Mouse (Mus musculus) kidney, adult 2 months (tissue): Measurements from ENCODE around the gene Capg. TPM values are rescaled to one million over a fixed set of nuclear protein-coding genes. Genes with fewer than 3 reads are reported as not detected.

Experiments used
- DNase-seq: peaks from one replicate; pipeline ENCODE4 v3.0.0; 2021
- H3K27ac ChIP-seq: fragments of 200-500 bp; 2 replicates; pipeline ENCODE4 v1.5.1; 2012; ENCODE audit warnings: low read depth, low read length, control low read depth, inconsistent platforms; ENCODE audit not compliant: insufficient read depth
- H3K27me3 ChIP-seq: fragments of 200-500 bp; replicated peaks from 2 replicates; pipeline ENCODE4 v1.6.1; 2012; ENCODE audit warnings: mild to moderate bottlenecking, moderate library complexity, low read length, inconsistent platforms; ENCODE audit not compliant: control insufficient read depth, insufficient read depth
- H3K36me3 ChIP-seq: fragments of 200-500 bp; 2 replicates; pipeline ENCODE4 v1.6.1; 2012; ENCODE audit warnings: mild to moderate bottlenecking, moderate library complexity, low read length, inconsistent platforms; ENCODE audit not compliant: control insufficient read depth, insufficient read depth
- H3K4me1 ChIP-seq: fragments of 200-500 bp; 2 replicates; pipeline ENCODE4 v1.6.1; 2011; ENCODE audit warnings: low read length; ENCODE audit not compliant: control insufficient read depth, insufficient read depth
- H3K4me3 ChIP-seq: fragments of 200-500 bp; 2 replicates; pipeline ENCODE4 v1.5.1; 2011; ENCODE audit warnings: mild to moderate bottlenecking, low read depth, low read length, control low read depth; ENCODE audit not compliant: insufficient read depth
- CTCF ChIP-seq: fragments of 200-500 bp; conservative IDR thresholded peaks from 2 replicates; pipeline ENCODE4 v1.5.1; 2011; ENCODE audit warnings: low read depth, mild to moderate bottlenecking, control low read depth, low read length, moderate library complexity, mixed read lengths; ENCODE audit not compliant: insufficient read depth, insufficient read length
- POLR2A ChIP-seq: fragments of 200-500 bp; IDR thresholded peaks from one replicate; pipeline ENCODE4 v1.6.1; 2011; ENCODE audit warnings: low read depth, low read length, control low read depth
- WGBS: fragments of 180-500 bp; shearing (Covaris S2); methylation state at CpG from one replicate; pipeline ENCODE4 v1.1.7; 2018; 5-methylcytosine and 5-hydroxymethylcytosine counted together
- polyA plus RNA-seq: library from polyadenylated mRNA; depleted of rRNA; stranded (reverse); fragments of >200 nt; gene quantifications from 2 replicates; pipeline ENCODE4 v1.2.3, GENCODE M21; 2012; rRNA removed

Capg gene
- 64.3 and 70.9 TPM in 2 replicates for polyA plus RNA-seq

DNA sequence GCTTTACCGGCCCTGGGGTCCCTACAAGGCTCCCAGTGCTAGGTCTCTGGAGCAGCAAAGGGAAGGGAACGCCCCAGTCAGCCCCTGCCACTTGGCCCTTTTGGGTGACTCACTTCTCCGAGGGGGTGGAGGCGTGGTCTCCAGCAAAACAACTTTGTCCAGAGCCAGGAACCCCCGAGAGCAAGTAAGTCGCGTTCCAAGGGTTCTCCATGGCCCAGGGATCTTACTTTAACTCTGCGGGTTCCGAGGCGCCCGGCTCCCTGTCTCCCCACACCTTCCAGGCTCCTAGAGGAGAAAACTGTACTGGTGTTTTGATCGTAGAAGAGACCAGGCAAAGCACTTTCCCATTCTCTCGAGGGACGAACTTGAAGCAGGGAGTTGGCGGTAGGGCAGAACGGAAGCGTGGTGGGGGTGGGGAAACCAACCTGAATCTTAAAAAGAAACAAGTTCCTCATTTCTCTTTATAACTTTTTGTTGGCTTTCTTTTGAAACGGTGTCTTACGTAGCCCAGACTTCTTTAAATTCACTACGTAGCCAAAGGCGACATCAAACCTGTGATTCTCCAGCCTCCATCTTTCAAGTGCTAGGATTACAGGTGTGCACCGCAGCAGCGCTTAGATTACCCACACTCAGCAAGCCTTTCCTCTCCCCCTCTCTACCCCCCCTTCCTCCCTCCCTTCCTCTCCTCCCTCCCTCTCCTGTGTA lies at the start of gene Capg:
TSS of gene Capg (plus strand) at position 109 of the 705 bp plus-strand sequence.
- Histone ChIP-seq H3K4me1 (peaks cover 18% of the 10 kb centered on the region; the same call in 1 of the 2 replicates), H3K27ac (peak within 1 kb of the TSS; percentile 76), H3K27me3 (no peaks in the 10 kb centered on the region), H3K4me3 (peak within 1 kb of the TSS; percentile 51), H3K36me3 (no peaks in the 10 kb centered on the region)
- WGBS, result 12% methylated on average over 23 of the region's 23 CpGs
- peak; percentile 63 for DNase-seq
- TF ChIP-seq CTCF (no peak), POLR2A (no peak)

DNA sequence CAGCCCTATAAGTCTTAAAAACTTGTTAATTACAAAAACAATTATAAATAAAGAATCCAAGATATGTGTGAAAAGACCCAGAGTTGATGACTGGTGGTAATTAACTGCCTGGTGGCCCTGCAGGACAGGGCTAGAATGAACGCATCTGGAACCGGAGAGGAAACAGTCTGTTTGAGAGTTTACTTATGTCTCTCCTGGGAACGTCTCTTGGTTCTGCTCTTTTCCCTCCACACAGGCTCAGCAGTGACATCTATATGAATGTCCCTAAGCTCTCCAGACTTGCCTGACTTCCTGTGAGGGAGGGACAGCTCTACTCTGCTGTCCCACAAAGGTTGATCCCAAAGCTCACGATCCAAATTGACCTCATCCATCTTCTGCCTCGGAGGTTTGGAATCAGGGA lies 45.2 kb upstream of the Capg start:
- H3K4me1 ChIP-seq, result peaks cover under 1% of the 10 kb centered on the region
- no peak for DNase-seq
- no peaks in the 10 kb centered on the region for H3K27me3 ChIP-seq
- WGBS, result 48% methylated on average over 5 of the region's 5 CpGs
- H3K4me3 ChIP-seq, result no peak overlapping the region
- H3K27ac ChIP-seq, result no peak overlapping the region
- H3K36me3 ChIP-seq, result no peaks in the 10 kb centered on the region
- TF ChIP-seq CTCF, result no peak
- TF ChIP-seq POLR2A, result no peak

GRCm38 (mm10) chr6:72503309-72503708 lies 40.9 kb upstream of the Capg start:
- no peaks in the 10 kb centered on the region for H3K36me3 ChIP-seq
- no peak overlapping the region for H3K4me3 ChIP-seq
- peaks cover 22% of the 10 kb centered on the region for H3K4me1 ChIP-seq
- DNase-seq, result no peak
- no peak for TF ChIP-seq POLR2A
- TF ChIP-seq CTCF, result no peak
- H3K27ac ChIP-seq, result no peak overlapping the region; the same call in 1 of the 2 replicates
- no peaks in the 10 kb centered on the region for H3K27me3 ChIP-seq

DNA sequence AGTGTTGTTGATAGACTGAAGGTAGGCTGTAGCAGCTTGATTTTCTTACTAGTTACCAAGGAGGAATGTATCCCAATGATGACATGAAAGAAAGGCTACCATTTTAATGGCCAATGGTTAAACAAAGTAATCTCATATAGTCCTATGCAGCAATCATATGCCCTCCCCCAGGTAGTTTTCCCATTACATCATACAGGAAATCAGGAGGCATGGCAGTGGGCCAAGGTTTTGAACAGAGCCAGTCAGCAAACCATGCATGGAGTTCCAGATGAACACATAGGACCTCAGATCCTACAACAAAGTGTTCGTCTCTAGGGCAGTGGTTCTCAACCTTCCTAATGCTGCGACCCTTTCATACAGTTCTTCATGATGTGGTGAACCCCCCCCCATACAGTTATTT lies 40.3 kb upstream of the Capg start:
- WGBS, result 67% methylated on average over 2 of the region's 2 CpGs
- Histone ChIP-seq H3K36me3 (no peaks in the 10 kb centered on the region), H3K27me3 (no peaks in the 10 kb centered on the region)

DNA sequence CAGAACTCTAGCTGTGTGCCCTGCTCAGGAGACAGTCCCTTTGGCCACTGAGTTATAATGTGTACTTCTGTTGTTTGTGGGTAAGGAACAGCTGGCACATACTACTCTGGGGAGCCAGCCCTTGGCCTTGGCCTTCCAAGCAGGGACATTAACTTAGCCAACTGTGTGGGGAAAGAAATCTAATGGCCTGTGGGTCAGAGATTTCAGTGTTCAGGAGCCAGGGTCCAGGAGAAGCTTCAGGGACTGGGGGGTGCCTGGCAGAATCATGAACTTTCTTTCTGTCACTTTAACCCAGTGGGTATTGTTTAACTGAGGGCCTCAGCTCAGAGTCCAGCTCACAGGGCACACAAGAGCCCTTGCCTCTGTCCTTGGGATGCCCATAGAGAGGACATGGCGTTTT lies 38.1 kb upstream of the Capg start:
- 74% methylated on average over 1 of the region's 1 CpGs for WGBS
- TF ChIP-seq CTCF (no peak), POLR2A (no peak)
- DNase-seq, result peak; percentile 72
- Histone ChIP-seq H3K4me3 (no peak overlapping the region), H3K27me3 (no peaks in the 10 kb centered on the region), H3K36me3 (no peaks in the 10 kb centered on the region), H3K4me1 (peaks cover 31% of the 10 kb centered on the region), H3K27ac (peak overlapping the region; percentile 96)

More for the DNA sequence above, 40.3 kb upstream of the Capg start:
- peak overlapping the region; percentile 12; the same call in 1 of the 2 replicates for H3K27ac ChIP-seq
- DNase-seq, result peak; percentile 84
- H3K4me3 ChIP-seq, result no peak overlapping the region
- peaks cover 22% of the 10 kb centered on the region for H3K4me1 ChIP-seq
- TF ChIP-seq CTCF (no peak), POLR2A (no peak)

- Histone ChIP-seq H3K4me3 (no peak overlapping the region), H3K27me3 (no peaks in the 10 kb centered on the region), H3K4me1 (peaks cover 49% of the 10 kb centered on the region), H3K36me3 (no peaks in the 10 kb centered on the region), H3K27ac (no peak overlapping the region)
- 90% methylated on average over 4 of the region's 4 CpGs for WGBS
- DNase-seq, result no peak
- TF ChIP-seq POLR2A (no peak), CTCF (no peak)
These were observed 35.6 kb upstream of the Capg start for GRCm38 (mm10) chr6:72508596-72508995.

DNA sequence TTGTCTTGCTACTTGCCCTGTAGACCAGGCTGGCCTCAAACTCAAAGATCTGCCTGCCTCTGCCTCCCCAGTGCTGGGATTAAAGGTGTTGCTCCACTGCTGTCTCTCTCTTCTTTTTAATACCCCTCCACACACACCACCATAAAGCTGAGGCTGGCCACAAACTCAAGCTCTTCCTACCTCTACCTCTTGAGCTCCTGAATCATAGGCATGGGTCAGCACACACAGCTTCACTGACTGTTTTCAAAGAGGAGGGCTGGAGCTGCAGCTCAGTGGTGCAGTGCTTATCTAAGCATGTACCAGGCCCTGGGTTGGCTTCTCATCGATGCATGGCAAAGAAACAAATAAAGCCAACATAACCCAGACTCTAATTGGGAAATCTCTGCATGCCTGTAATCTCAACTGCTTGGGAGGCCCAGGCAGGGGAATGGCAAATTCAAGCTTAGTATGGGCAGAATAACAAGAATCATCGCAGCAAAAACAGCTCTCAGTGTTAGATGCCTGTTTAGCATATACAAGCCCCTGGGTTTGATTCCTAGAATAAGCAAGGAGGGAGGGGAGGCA lies 34.2 kb upstream of the Capg start:
- WGBS, result 46% methylated on average over 2 of the region's 2 CpGs

More for the DNA sequence above, 34.2 kb upstream of the Capg start:
- Histone ChIP-seq H3K4me1 (peaks cover 45% of the 10 kb centered on the region), H3K27ac (peak overlapping the region; percentile 54), H3K27me3 (no peaks in the 10 kb centered on the region), H3K36me3 (no peaks in the 10 kb centered on the region), H3K4me3 (no peak overlapping the region)
- TF ChIP-seq POLR2A (no peak), CTCF (no peak)
- DNase-seq, result no peak
